Mouse (Mus musculus) ES-E14 (cell line): ENCODE results near the gene Ldb2.

Experiments used
- CHD2 ChIP-seq: IDR thresholded peaks from 2 replicates; pipeline ENCODE4 v1.6.1; 2014; ENCODE audit warnings: mild to moderate bottlenecking, low read depth, low read length, inconsistent platforms
- HCFC1 ChIP-seq: IDR thresholded peaks from 2 replicates; pipeline ENCODE4 v1.6.1; 2012; ENCODE audit warnings: low read length, inconsistent platforms, borderline replicate concordance; ENCODE audit not compliant: insufficient read depth
- MAFK ChIP-seq: IDR thresholded peaks from 2 replicates; pipeline ENCODE4 v1.6.1; 2014; ENCODE audit warnings: mild to moderate bottlenecking, low read depth, low read length, inconsistent platforms; ENCODE audit not compliant: insufficient read depth
- ZC3H11A ChIP-seq: IDR thresholded peaks from 2 replicates; pipeline ENCODE4 v1.6.1; 2012; ENCODE audit warnings: low read depth, mild to moderate bottlenecking, inconsistent platforms, low read length, borderline replicate concordance
- ZNF384 ChIP-seq: IDR thresholded peaks from 2 replicates; pipeline ENCODE4 v1.6.1; 2012; ENCODE audit warnings: low read depth, low read length, inconsistent platforms

- TF ChIP-seq ZNF384 = no peak
- no peak for TF ChIP-seq CHD2
- no peak for TF ChIP-seq HCFC1
- TF ChIP-seq ZC3H11A = no peak
- TF ChIP-seq MAFK = no peak
Measured at GRCm38 (mm10) chr5:44768472-44768871, 31.0 kb downstream of the Ldb2 start.
